Mouse (Mus musculus) adrenal gland, adult 2 months (tissue): ENCODE data around the gene Dgat2. TPM values are rescaled to one million over a fixed set of nuclear protein-coding genes. Genes with fewer than 3 reads are reported as not detected.

Source experiments
- DNase-seq: peaks from one replicate; pipeline ENCODE4 v3.0.0; 2021
- polyA plus RNA-seq: library from polyadenylated mRNA; depleted of rRNA; stranded (reverse); fragments of >200 nt; gene quantifications from 2 replicates; pipeline ENCODE4 v1.2.3, GENCODE M21; 2012
- total RNA-seq, 2 experiments: library from RNA; stranded (reverse); gene quantifications; 2 replicates each; pipeline ENCODE4 v1.2.3; 2021

Gene Dgat2
- total and polyA plus RNA-seq, 3 experiments = 498 to 613 (median 599) TPM

GRCm38 (mm10) chr7:99193926-99194325 is 11.4 kb upstream of the Dgat2 start:
- no peak for DNase-seq

GRCm38 (mm10) chr7:99191411-99191810 is 8.9 kb upstream of the Dgat2 start:
- DNase-seq = no peak

- DNase-seq = no peak
Observed at GRCm38 (mm10) chr7:99189885-99190284, 7.4 kb upstream of the Dgat2 start.

GRCm38 (mm10) chr7:99188630-99189029 is 6.1 kb upstream of the Dgat2 start:
- DNase-seq = peak; percentile 79

GRCm38 (mm10) chr7:99187451-99187850 is 4.9 kb upstream of the Dgat2 start:
- DNase-seq = peak; percentile 46

GRCm38 (mm10) chr7:99185405-99185804 is 2.9 kb upstream of the Dgat2 start:
- peak; percentile 51 for DNase-seq

- DNase-seq = no peak
Observed at GRCm38 (mm10) chr7:99183751-99184150, 1.2 kb upstream of the Dgat2 start.

- DNase-seq = peak; percentile 36
Observed at GRCm38 (mm10) chr7:99181619-99182431, 694 bp downstream of the Dgat2 start.

GRCm38 (mm10) chr7:99180162-99180561 is 2.4 kb downstream of the Dgat2 start:
- DNase-seq = no peak

- DNase-seq = no peak
Observed at GRCm38 (mm10) chr7:99179271-99179670, 3.2 kb downstream of the Dgat2 start.

- DNase-seq = no peak
Observed at GRCm38 (mm10) chr7:99177386-99177785, 5.1 kb downstream of the Dgat2 start.

GRCm38 (mm10) chr7:99175666-99176065 is 6.9 kb downstream of the Dgat2 start:
- DNase-seq = no peak

GRCm38 (mm10) chr7:99175118-99175517 is 7.4 kb downstream of the Dgat2 start:
- DNase-seq = no peak

- DNase-seq = no peak
Observed at GRCm38 (mm10) chr7:99174006-99174405, 8.5 kb downstream of the Dgat2 start.

- no peak for DNase-seq
Observed at GRCm38 (mm10) chr7:99172898-99173297, 9.6 kb downstream of the Dgat2 start.

GRCm38 (mm10) chr7:99171730-99172463 is 10.6 kb downstream of the Dgat2 start:
- DNase-seq = no peak

GRCm38 (mm10) chr7:99170519-99170918 is 12.0 kb downstream of the Dgat2 start:
- no peak for DNase-seq

- no peak for DNase-seq
Observed at GRCm38 (mm10) chr7:99169717-99170403, 12.7 kb downstream of the Dgat2 start.

- no peak for DNase-seq
Observed at GRCm38 (mm10) chr7:99168756-99169155, 13.8 kb downstream of the Dgat2 start.

GRCm38 (mm10) chr7:99167939-99168338 is 14.6 kb downstream of the Dgat2 start:
- peak; percentile 39 for DNase-seq

GRCm38 (mm10) chr7:99166159-99166558 is 16.4 kb downstream of the Dgat2 start:
- DNase-seq = no peak

GRCm38 (mm10) chr7:99164873-99165410 is 17.6 kb downstream of the Dgat2 start:
- no peak for DNase-seq
